Mouse (Mus musculus) limb, embryonic 11.5 days (tissue): ENCODE results near the gene Ackr1. TPM values are rescaled to one million over a fixed set of nuclear protein-coding genes. Genes with fewer than 3 reads are reported as not detected.
"Not testable (repeated sequence)": the region's sequence is repeated elsewhere in the genome, so short reads cannot be mapped to it uniquely, and the experiment has no call there.

Experiments
- ATAC-seq: fragments of 200-750 bp; cut with Nextera tagmentation; 2 replicates; pipeline ENCODE4 v1.8.0; 2017; ENCODE audit warnings: low read depth; ENCODE audit not compliant: insufficient number of reproducible peaks, low FRiP score, low TSS enrichment
- DNase-seq: peaks from one replicate; pipeline ENCODE4 v3.0.0-alpha.2; 2015; ENCODE audit warnings: low spot score
- H3K27ac ChIP-seq: fragments of 300-500 bp; sonication (generic); replicated peaks from 2 replicates; pipeline ENCODE4 v1.5.1; 2014; ENCODE audit warnings: low read depth, mild to moderate bottlenecking, low read length
- H3K27me3 ChIP-seq: fragments of 300-500 bp; sonication (generic); 2 replicates; pipeline ENCODE4 v1.6.1; 2014; ENCODE audit warnings: mild to moderate bottlenecking, low read length, mixed read lengths; ENCODE audit not compliant: control insufficient read depth, insufficient read depth
- H3K36me3 ChIP-seq: fragments of 300-500 bp; sonication (generic); 2 replicates; pipeline ENCODE4 v1.6.1; 2014; ENCODE audit warnings: mild to moderate bottlenecking, low read length, moderate library complexity, mixed read lengths; ENCODE audit not compliant: control insufficient read depth, insufficient read depth
- H3K4me1 ChIP-seq: fragments of 300-500 bp; sonication (generic); 2 replicates; pipeline ENCODE4 v1.6.1; 2014; ENCODE audit warnings: low read length, mixed read lengths; ENCODE audit not compliant: control insufficient read depth, insufficient read depth
- H3K4me2 ChIP-seq: fragments of 300-500 bp; sonication (generic); 2 replicates; pipeline ENCODE4 v1.6.1; 2014; ENCODE audit warnings: low read depth, mild to moderate bottlenecking, moderate library complexity; ENCODE audit not compliant: severe bottlenecking
- H3K4me3 ChIP-seq: fragments of 300-500 bp; sonication (generic); 2 replicates; pipeline ENCODE4 v1.5.1; 2014; ENCODE audit warnings: low read depth, low read length
- H3K9ac ChIP-seq: fragments of 300-500 bp; sonication (generic); 2 replicates; pipeline ENCODE4 v1.6.1; 2014; ENCODE audit warnings: mild to moderate bottlenecking, low read length
- H3K9me3 ChIP-seq: fragments of 300-500 bp; sonication (generic); 2 replicates; pipeline ENCODE4 v1.6.1; 2016; ENCODE audit warnings: low read length; ENCODE audit not compliant: control insufficient read depth
- WGBS: fragments of 180-500 bp; shearing (Covaris S2); extraction: QIAGEN DNeasy Blood & Tissue Kit; methylation state at CpG from one replicate; pipeline ENCODE4 v1.1.7; 2014; 5-methylcytosine and 5-hydroxymethylcytosine counted together
- polyA plus RNA-seq: library from polyadenylated mRNA; unstranded; fragments of >200 nt; fragmentation: Nextera tagmentation; extraction: Ambion mirVana; gene quantifications from 2 replicates; pipeline ENCODE4 v1.2.1, GENCODE M21; 2014

The Ackr1 gene
- polyA plus RNA-seq, 1 experiment from 2014 or later = 1.7 TPM

GRCm38 (mm10) chr1:173324961-173325360, 8.6 kb downstream of the Ackr1 start:
- no peak overlapping the region for H3K27ac ChIP-seq
- 69% methylated on average over 4 of the region's 4 CpGs for WGBS

DNA sequence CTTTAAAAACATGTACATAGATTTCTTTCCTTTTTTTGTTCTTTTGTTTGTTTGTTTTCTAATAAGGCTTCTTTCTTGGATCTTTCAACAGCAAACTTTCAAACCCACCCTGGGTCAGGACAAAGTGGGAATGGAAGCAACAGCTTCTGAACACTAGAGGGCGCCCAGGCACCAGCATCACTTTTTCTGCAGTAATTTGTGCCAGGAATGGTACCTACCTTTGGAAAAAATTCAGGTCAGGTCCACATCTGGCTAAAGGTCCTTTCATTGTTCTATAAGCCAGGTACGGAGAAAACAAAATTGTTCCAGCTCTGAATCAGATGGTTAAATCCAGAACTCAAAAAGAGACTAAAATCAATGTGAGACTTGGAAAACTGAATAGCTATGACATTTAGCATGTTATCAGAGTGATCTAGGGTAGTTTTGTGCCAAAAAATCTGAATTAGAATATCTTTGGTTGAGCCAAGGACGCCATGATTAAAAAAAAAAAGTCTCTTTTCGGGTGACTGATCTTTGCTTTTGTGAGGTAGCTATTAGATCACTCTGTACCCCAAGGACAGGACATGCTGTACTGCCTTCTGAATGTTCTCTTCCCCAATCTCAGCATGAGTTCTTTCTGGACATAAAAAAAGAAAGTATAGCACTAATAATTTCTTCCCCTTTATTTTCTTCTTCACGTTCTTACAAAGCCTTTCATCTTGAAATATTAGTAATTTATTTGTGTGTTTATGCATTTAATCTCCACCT, 9.5 kb downstream of the Ackr1 start:
- 33% methylated on average over 5 of the region's 5 CpGs for WGBS
- Histone ChIP-seq H3K27me3 (no peaks in the 10 kb centered on the region), H3K27ac (no peak overlapping the region), H3K36me3 (no peaks in the 10 kb centered on the region), H3K4me3 (no peak overlapping the region), H3K4me1 (no peaks in the 10 kb centered on the region), H3K9ac (no peak overlapping the region), H3K9me3 (no peaks in the 10 kb centered on the region), H3K4me2 (no peak overlapping the region)
- DNase-seq = peak; percentile 55
- no peak for ATAC-seq

More at GRCm38 (mm10) chr1:173324961-173325360, 8.6 kb downstream of the Ackr1 start:
- Histone ChIP-seq H3K36me3 (no peaks in the 10 kb centered on the region), H3K9me3 (no peaks in the 10 kb centered on the region), H3K9ac (no peak overlapping the region), H3K4me2 (no peak overlapping the region), H3K27me3 (no peaks in the 10 kb centered on the region), H3K4me1 (no peaks in the 10 kb centered on the region), H3K4me3 (no peak overlapping the region)
- no peak for DNase-seq
- no peak for ATAC-seq

GRCm38 (mm10) chr1:173322249-173322627, 11.3 kb downstream of the Ackr1 start:
- no peaks in the 10 kb centered on the region for H3K27me3 ChIP-seq
- WGBS = 72% methylated on average over 6 of the region's 6 CpGs
- H3K4me2 ChIP-seq = no peak overlapping the region
- no peaks in the 10 kb centered on the region for H3K4me1 ChIP-seq
- H3K4me3 ChIP-seq = no peak overlapping the region
- no peak overlapping the region for H3K27ac ChIP-seq
- DNase-seq (no peak), ATAC-seq (no peak)
- no peaks in the 10 kb centered on the region for H3K9me3 ChIP-seq
- no peak overlapping the region for H3K9ac ChIP-seq
- H3K36me3 ChIP-seq = no peaks in the 10 kb centered on the region

DNA sequence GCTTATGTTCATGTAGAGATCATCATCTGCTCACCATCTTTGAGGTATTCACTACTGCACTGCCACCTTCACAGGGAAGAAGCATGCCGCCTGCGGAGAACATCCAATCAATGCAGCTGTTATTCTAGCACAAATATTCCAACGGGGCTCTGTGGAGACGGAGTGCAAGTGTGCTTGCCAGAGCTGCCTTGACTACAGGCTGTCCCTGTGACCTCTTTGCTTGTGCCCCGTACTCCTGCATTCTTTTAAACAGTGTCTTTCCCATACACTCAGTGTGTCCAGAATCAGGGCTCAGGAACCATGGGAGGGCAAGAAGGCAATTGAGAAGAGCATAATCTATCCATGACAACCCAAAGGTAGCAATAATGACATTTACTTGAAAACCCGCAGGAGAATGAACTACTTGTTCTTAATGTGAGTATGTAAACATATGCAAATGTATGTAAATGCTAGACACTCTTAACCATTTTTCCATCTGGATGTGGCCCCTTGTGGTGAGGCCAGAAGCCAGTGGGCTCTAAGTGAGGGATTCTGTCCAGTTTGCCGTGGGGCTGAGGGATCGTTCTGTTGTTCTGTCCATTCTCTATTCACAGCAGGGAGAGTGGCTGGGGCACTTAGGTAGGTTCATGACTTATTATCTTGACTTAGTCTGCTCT, 11.8 kb downstream of the Ackr1 start:
- H3K36me3 ChIP-seq = no peaks in the 10 kb centered on the region
- H3K4me3 ChIP-seq = no peak overlapping the region
- H3K27ac ChIP-seq = no peak overlapping the region
- H3K4me2 ChIP-seq = no peak overlapping the region
- no peaks in the 10 kb centered on the region for H3K27me3 ChIP-seq
- 81% methylated on average over 8 of the region's 8 CpGs for WGBS
- no peak for DNase-seq
- no peaks in the 10 kb centered on the region for H3K9me3 ChIP-seq
- ATAC-seq = no peak
- no peak overlapping the region for H3K9ac ChIP-seq
- no peaks in the 10 kb centered on the region for H3K4me1 ChIP-seq

GRCm38 (mm10) chr1:173317925-173318477, 15.5 kb downstream of the Ackr1 start:
- ATAC-seq = no peak
- no peak overlapping the region for H3K9ac ChIP-seq
- no peaks in the 10 kb centered on the region for H3K9me3 ChIP-seq
- no peaks in the 10 kb centered on the region for H3K27me3 ChIP-seq
- DNase-seq = no peak
- WGBS = 86% methylated on average over 2 of the region's 2 CpGs
- H3K27ac ChIP-seq = no peak overlapping the region
- H3K4me2 ChIP-seq = no peak overlapping the region
- H3K36me3 ChIP-seq = no peaks in the 10 kb centered on the region
- H3K4me3 ChIP-seq = no peak overlapping the region
- H3K4me1 ChIP-seq = no peaks in the 10 kb centered on the region

- no peaks in the 10 kb centered on the region for H3K4me1 ChIP-seq
- H3K9ac ChIP-seq = no peak overlapping the region
- DNase-seq (peak; percentile 0), ATAC-seq (no peak)
- H3K27ac ChIP-seq = no peak overlapping the region
- 85% methylated on average over 3 of the region's 3 CpGs for WGBS
- H3K4me3 ChIP-seq = no peak overlapping the region
- no peak overlapping the region for H3K4me2 ChIP-seq
- no peaks in the 10 kb centered on the region for H3K36me3 ChIP-seq
- H3K27me3 ChIP-seq = no peaks in the 10 kb centered on the region
- H3K9me3 ChIP-seq = no peaks in the 10 kb centered on the region
These were observed 17.8 kb downstream of the Ackr1 start for GRCm38 (mm10) chr1:173315725-173316124.

- not testable (repeated sequence) for H3K4me3 ChIP-seq, H3K36me3 ChIP-seq, H3K9me3 ChIP-seq, H3K27ac ChIP-seq, H3K4me2 ChIP-seq, H3K4me1 ChIP-seq, ATAC-seq, H3K27me3 ChIP-seq, H3K9ac ChIP-seq
- DNase-seq = peak; percentile 11
- WGBS = 82% methylated on average over 7 of the region's 7 CpGs
These were observed 20.0 kb downstream of the Ackr1 start for GRCm38 (mm10) chr1:173313535-173314050.

GRCm38 (mm10) chr1:173302795-173303194, 30.8 kb downstream of the Ackr1 start:
- 67% methylated on average over 3 of the region's 3 CpGs for WGBS
- not testable (repeated sequence) for H3K4me1 ChIP-seq, H3K36me3 ChIP-seq, ATAC-seq, H3K9me3 ChIP-seq, H3K4me2 ChIP-seq, H3K9ac ChIP-seq, H3K27ac ChIP-seq, DNase-seq, H3K4me3 ChIP-seq, H3K27me3 ChIP-seq
